Mouse (Mus musculus): ENCODE results near the gene Aptx. TPM values are rescaled to one million over a fixed set of nuclear protein-coding genes. Genes with fewer than 3 reads are reported as not detected.

Aptx gene
- total RNA-seq, 2 experiments from 2014 or later = 29.5 to 31.2 TPM

DNA sequence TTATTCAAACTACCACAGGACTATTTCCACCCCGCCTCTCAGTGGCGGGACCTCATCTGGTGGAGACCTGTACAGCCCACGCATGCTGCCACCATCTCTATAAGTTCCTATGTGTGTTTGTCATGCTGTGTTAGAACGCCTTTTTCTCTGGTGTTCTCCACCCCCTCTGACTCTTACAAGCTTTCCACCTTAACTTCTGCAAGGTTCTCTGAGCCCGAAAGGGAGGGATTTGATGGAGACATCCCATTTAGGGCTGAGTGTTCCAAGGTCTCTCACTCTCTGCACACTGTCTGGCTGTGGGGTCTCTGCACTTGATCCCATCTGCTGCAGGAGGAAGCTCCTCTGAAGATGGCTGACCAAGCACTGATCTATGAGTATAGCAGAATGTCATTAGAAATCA lies 29.5 kb downstream of the Aptx start:
- no peak for DNase-seq (ENCODE audit: low spot score in 2 of 2)

GRCm38 (mm10) chr4:40666237-40667012 lies 36.6 kb downstream of the Aptx start:
- no peak for DNase-seq (ENCODE audit: low spot score in 2 of 2)

DNA sequence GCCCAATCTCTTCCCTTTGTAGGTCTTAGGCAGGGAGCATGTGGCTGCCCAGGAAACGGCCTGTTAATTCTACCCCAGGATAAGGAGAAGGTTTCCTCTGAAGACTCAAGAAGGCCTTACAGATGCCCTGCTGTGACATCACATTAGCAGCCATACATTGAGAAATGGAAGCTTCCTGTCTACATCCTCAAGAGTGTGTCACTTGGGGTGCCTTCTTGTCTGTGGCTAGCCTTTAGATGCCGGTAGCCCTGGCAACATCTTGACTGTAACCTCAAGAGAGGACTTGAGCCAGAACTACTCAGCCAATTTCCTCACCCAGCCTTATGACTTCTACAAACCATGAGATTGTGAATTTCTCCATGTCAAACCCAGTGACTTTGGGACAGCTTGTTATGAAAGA lies 51.9 kb downstream of the Aptx start:
- DNase-seq (ENCODE audit: low spot score in 2 of 2) = no peak

- no peak for DNase-seq (ENCODE audit: low spot score in 2 of 2)
Observed at GRCm38 (mm10) chr4:40649111-40649510, 53.9 kb downstream of the Aptx start.

GRCm38 (mm10) chr4:40643567-40643966 lies 59.4 kb downstream of the Aptx start:
- DNase-seq (ENCODE audit: low spot score in 2 of 2) = no peak

- DNase-seq (ENCODE audit: low spot score in 2 of 2) = no peak
Observed at GRCm38 (mm10) chr4:40640991-40641390, 62.0 kb downstream of the Aptx start.

Small RNA genes lying within 50 kb of the gene (microRNA-seq; reads per million reads assigned to microRNA genes)
- gene Mir207 = 0 reads per million in 2 experiments

Other genes with a start within 250 kb of the Aptx start
- gene Tmem215, start 231.0 kb downstream of the Aptx start, total RNA-seq (2021) = 1 to 10 TPM; 7.6 to 8.4 TPM
- gene Dnaja1, start 19.0 kb upstream of the Aptx start, total RNA-seq (2021) = 100 to 1,000 TPM; 333 to 347 TPM
- 10 to 100 TPM; 48.9 to 55.4 TPM for gene Smu1, start 54.7 kb upstream of the Aptx start, total RNA-seq (2021)
- 1 to 10 TPM; 7.0 to 7.6 TPM for gene B4galt1, start 150.8 kb upstream of the Aptx start, total RNA-seq (2021)
- not detected for gene Spink4, start 216.9 kb upstream of the Aptx start, total RNA-seq (2021)
- 100 to 1,000 TPM; 154 to 156 TPM for gene Bag1, start 245.1 kb upstream of the Aptx start, total RNA-seq (2021)
- gene Chmp5, start 245.2 kb upstream of the Aptx start, total RNA-seq (2021) = 10 to 100 TPM; 85.7 to 87.2 TPM